Mouse (Mus musculus) limb, embryonic 12.5 days (tissue): ENCODE results near the gene Nudcd2. TPM values are rescaled to one million over a fixed set of nuclear protein-coding genes. Genes with fewer than 3 reads are reported as not detected.
A peak's percentile ranks its signal among the peaks of the same experiment; 100 is the strongest.

ENCODE experiments used
- ATAC-seq: fragments of 200-750 bp; cut with Nextera tagmentation; 2 replicates; pipeline ENCODE4 v1.8.0; 2017; ENCODE audit warnings: low read depth, moderate TSS enrichment; ENCODE audit not compliant: insufficient number of reproducible peaks, insufficient read depth, low FRiP score, low TSS enrichment
- H3K27ac ChIP-seq: fragments of 300-500 bp; sonication (generic); 2 replicates; pipeline ENCODE4 v1.5.1; 2016; ENCODE audit warnings: mild to moderate bottlenecking, moderate library complexity
- H3K27me3 ChIP-seq: fragments of 300-500 bp; sonication (generic); 2 replicates; pipeline ENCODE4 v1.6.1; 2016; ENCODE audit warnings: mild to moderate bottlenecking, moderate library complexity
- H3K36me3 ChIP-seq: fragments of 300-500 bp; sonication (generic); 2 replicates; pipeline ENCODE4 v1.6.1; 2016; ENCODE audit warnings: mild to moderate bottlenecking, moderate library complexity
- H3K4me1 ChIP-seq: fragments of 300-500 bp; sonication (generic); replicated peaks from 2 replicates; pipeline ENCODE4 v1.6.1; 2016
- H3K4me2 ChIP-seq: fragments of 300-500 bp; sonication (generic); 2 replicates; pipeline ENCODE4 v1.6.1; 2016; ENCODE audit warnings: mild to moderate bottlenecking, moderate library complexity
- H3K4me3 ChIP-seq: fragments of 300-500 bp; sonication (generic); replicated peaks from 2 replicates; pipeline ENCODE4 v1.5.1; 2016; ENCODE audit warnings: mild to moderate bottlenecking
- H3K9ac ChIP-seq: fragments of 300-500 bp; sonication (generic); replicated peaks from 2 replicates; pipeline ENCODE4 v1.6.1; 2016; ENCODE audit warnings: mild to moderate bottlenecking, moderate library complexity
- H3K9me3 ChIP-seq: fragments of 300-500 bp; sonication (generic); 2 replicates; pipeline ENCODE4 v1.6.1; 2016; ENCODE audit warnings: mild to moderate bottlenecking, moderate library complexity
- WGBS: fragments of 180-500 bp; shearing (Covaris S2); methylation state at CpG from one replicate; pipeline ENCODE4 v1.1.7; 2016; 5-methylcytosine and 5-hydroxymethylcytosine counted together
- polyA plus RNA-seq: library from polyadenylated mRNA; unstranded; fragments of >200 nt; fragmentation: Nextera tagmentation; extraction: Ambion mirVana; gene quantifications from 2 replicates; pipeline ENCODE4 v1.2.1, GENCODE M21; 2016

Nudcd2 gene
- polyA plus RNA-seq, 1 experiment from 2014 or later = 205 TPM

- H3K9me3 ChIP-seq = no peaks in the 10 kb centered on the region
- no peak for ATAC-seq
- H3K4me2 ChIP-seq = no peak overlapping the region
- peaks cover 92% of the 10 kb centered on the region for H3K36me3 ChIP-seq
- H3K27ac ChIP-seq = no peak overlapping the region
- no peaks in the 10 kb centered on the region for H3K27me3 ChIP-seq
- H3K9ac ChIP-seq = no peak overlapping the region
- no peak overlapping the region for H3K4me3 ChIP-seq
- H3K4me1 ChIP-seq = no peaks in the 10 kb centered on the region
- 93% methylated on average over 5 of the region's 5 CpGs for WGBS
Measured at GRCm38 (mm10) chr11:40715524-40715923, 17.9 kb upstream of the Nudcd2 start.

- Histone ChIP-seq H3K9ac (no peak overlapping the region), H3K4me1 (no peaks in the 10 kb centered on the region), H3K4me2 (no peak overlapping the region), H3K4me3 (no peak overlapping the region), H3K27ac (no peak overlapping the region), H3K36me3 (peaks cover 92% of the 10 kb centered on the region), H3K9me3 (no peaks in the 10 kb centered on the region), H3K27me3 (no peaks in the 10 kb centered on the region)
- no peak for ATAC-seq
Measured at GRCm38 (mm10) chr11:40718324-40718723, 15.1 kb upstream of the Nudcd2 start.

GRCm38 (mm10) chr11:40732997-40733338 is 499 bp upstream of the Nudcd2 start:
- WGBS = under 1% methylated on average over 14 of the region's 14 CpGs
- no peaks in the 10 kb centered on the region for H3K9me3 ChIP-seq
- peaks cover 33% of the 10 kb centered on the region for H3K36me3 ChIP-seq
- peak overlapping the region; percentile 85 for H3K4me2 ChIP-seq
- ATAC-seq = peak; percentile 61
- H3K4me1 ChIP-seq = peaks cover 24% of the 10 kb centered on the region
- H3K4me3 ChIP-seq = peak overlapping the region; percentile 86
- no peaks in the 10 kb centered on the region for H3K27me3 ChIP-seq
- no peak overlapping the region for H3K27ac ChIP-seq
- peak overlapping the region; percentile 68 for H3K9ac ChIP-seq

GRCm38 (mm10) chr11:40734251-40734752 is 835 bp downstream of the Nudcd2 start:
- H3K4me1 ChIP-seq = peaks cover 24% of the 10 kb centered on the region
- peak overlapping the region; percentile 95 for H3K9ac ChIP-seq
- ATAC-seq = no peak
- H3K27me3 ChIP-seq = no peaks in the 10 kb centered on the region
- no peaks in the 10 kb centered on the region for H3K9me3 ChIP-seq
- H3K27ac ChIP-seq = peak overlapping the region; percentile 92
- H3K36me3 ChIP-seq = peaks cover 35% of the 10 kb centered on the region
- H3K4me2 ChIP-seq = peak overlapping the region; percentile 79
- 5% methylated on average over 11 of the region's 11 CpGs for WGBS
- peak overlapping the region; percentile 86 for H3K4me3 ChIP-seq

- H3K4me2 ChIP-seq = no peak overlapping the region
- WGBS = 91% methylated on average over 3 of the region's 3 CpGs
- H3K27ac ChIP-seq = no peak overlapping the region
- peaks cover 54% of the 10 kb centered on the region for H3K36me3 ChIP-seq
- no peak overlapping the region for H3K4me3 ChIP-seq
- no peak for ATAC-seq
- peaks cover 14% of the 10 kb centered on the region for H3K4me1 ChIP-seq
- no peak overlapping the region for H3K9ac ChIP-seq
- H3K9me3 ChIP-seq = no peaks in the 10 kb centered on the region
- no peaks in the 10 kb centered on the region for H3K27me3 ChIP-seq
Measured at GRCm38 (mm10) chr11:40737369-40737768, 3.9 kb downstream of the Nudcd2 start.

GRCm38 (mm10) chr11:40741605-40742262 is 8.3 kb downstream of the Nudcd2 start:
- Histone ChIP-seq H3K4me3 (no peak overlapping the region), H3K27ac (no peak overlapping the region)
- 90% methylated on average over 12 of the region's 12 CpGs for WGBS

GRCm38 (mm10) chr11:40744348-40744747 is 10.9 kb downstream of the Nudcd2 start:
- Histone ChIP-seq H3K36me3 (peaks cover 18% of the 10 kb centered on the region; the same call in 1 of the 2 replicates), H3K4me3 (no peak overlapping the region), H3K4me2 (no peak overlapping the region), H3K4me1 (no peaks in the 10 kb centered on the region), H3K9ac (no peak overlapping the region), H3K27me3 (no peaks in the 10 kb centered on the region), H3K27ac (no peak overlapping the region), H3K9me3 (no peaks in the 10 kb centered on the region)
- no peak for ATAC-seq
- 83% methylated on average over 3 of the region's 3 CpGs for WGBS

More at GRCm38 (mm10) chr11:40741605-40742262, 8.3 kb downstream of the Nudcd2 start:
- no peak overlapping the region for H3K9ac ChIP-seq
- no peaks in the 10 kb centered on the region for H3K27me3 ChIP-seq
- no peak overlapping the region for H3K4me2 ChIP-seq
- no peaks in the 10 kb centered on the region for H3K4me1 ChIP-seq
- ATAC-seq = no peak
- H3K9me3 ChIP-seq = no peaks in the 10 kb centered on the region
- H3K36me3 ChIP-seq = peaks cover 44% of the 10 kb centered on the region

GRCm38 (mm10) chr11:40746361-40746760 is 12.9 kb downstream of the Nudcd2 start:
- H3K9ac ChIP-seq = no peak overlapping the region
- H3K4me2 ChIP-seq = no peak overlapping the region
- peaks cover 14% of the 10 kb centered on the region; the same call in 1 of the 2 replicates for H3K36me3 ChIP-seq
- no peaks in the 10 kb centered on the region for H3K27me3 ChIP-seq
- no peak overlapping the region for H3K4me3 ChIP-seq
- 70% methylated on average over 12 of the region's 12 CpGs for WGBS
- no peaks in the 10 kb centered on the region for H3K9me3 ChIP-seq
- no peak overlapping the region for H3K27ac ChIP-seq
- ATAC-seq = no peak
- H3K4me1 ChIP-seq = no peaks in the 10 kb centered on the region

- Histone ChIP-seq H3K9me3 (no peaks in the 10 kb centered on the region), H3K27me3 (no peaks in the 10 kb centered on the region), H3K9ac (no peak overlapping the region), H3K4me1 (no peaks in the 10 kb centered on the region), H3K4me3 (no peak overlapping the region), H3K27ac (no peak overlapping the region), H3K36me3 (peaks cover 7% of the 10 kb centered on the region; the same call in 1 of the 2 replicates), H3K4me2 (no peak overlapping the region)
- no peak for ATAC-seq
- WGBS = 67% methylated on average over 2 of the region's 2 CpGs
Measured at GRCm38 (mm10) chr11:40747716-40748115, 14.2 kb downstream of the Nudcd2 start.

- peak overlapping the region; percentile 76 for H3K4me2 ChIP-seq
- WGBS = 74% methylated on average over 6 of the region's 6 CpGs
Measured at GRCm38 (mm10) chr11:40753836-40754235, 20.4 kb downstream of the Nudcd2 start.

GRCm38 (mm10) chr11:40754664-40755107 is 21.2 kb downstream of the Nudcd2 start:
- Histone ChIP-seq H3K9ac (peak overlapping the region; percentile 75), H3K9me3 (no peaks in the 10 kb centered on the region), H3K4me1 (peaks cover 9% of the 10 kb centered on the region), H3K4me3 (peak overlapping the region; percentile 70), H3K27ac (no peak overlapping the region; the same call in 1 of the 2 replicates), H3K36me3 (0 out of 2 replicates have a peak, but pooled peaks cover 7% of the 10 kb centered on the region), H3K4me2 (peak overlapping the region; percentile 76), H3K27me3 (no peaks in the 10 kb centered on the region)
- 3% methylated on average over 19 of the region's 19 CpGs for WGBS
- ATAC-seq = peak; percentile 21; the same call in 1 of the 2 replicates

More at GRCm38 (mm10) chr11:40753836-40754235, 20.4 kb downstream of the Nudcd2 start:
- Histone ChIP-seq H3K4me3 (no peak overlapping the region), H3K4me1 (peaks cover 9% of the 10 kb centered on the region), H3K9ac (no peak overlapping the region), H3K27me3 (no peaks in the 10 kb centered on the region), H3K9me3 (no peaks in the 10 kb centered on the region), H3K36me3 (0 out of 2 replicates have a peak, but pooled peaks cover 7% of the 10 kb centered on the region), H3K27ac (no peak overlapping the region)
- ATAC-seq = no peak
